Mouse (Mus musculus): ENCODE data around the gene Mesd.

Gene Mesd

GRCm38 (mm10) chr7:83913405-83913932 lies 29.2 kb downstream of the Mesd start:
- DNase-seq (ENCODE audit: low read depth, low spot score): no peak

DNA sequence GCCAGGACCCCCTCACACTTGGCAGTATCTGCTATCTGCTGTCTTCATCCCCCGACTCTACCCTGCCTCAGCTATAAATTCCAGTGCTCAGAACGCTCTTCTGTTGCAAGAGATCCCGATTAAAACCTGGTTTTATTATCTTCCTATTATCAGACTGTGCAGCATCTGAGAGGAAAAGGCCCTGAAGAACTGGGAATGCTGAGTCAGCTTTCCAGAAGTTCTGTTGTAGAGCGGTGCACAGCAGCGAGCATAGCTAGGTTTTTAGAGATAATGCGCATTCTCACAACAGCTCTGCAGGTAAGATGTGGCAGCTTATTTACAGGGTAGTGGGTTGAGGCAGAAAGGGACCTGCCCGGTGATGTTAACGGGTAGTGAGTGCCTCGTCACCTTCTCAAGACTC lies 29.7 kb downstream of the Mesd start:
- DNase-seq (ENCODE audit: low read depth, low spot score): no peak

DNA sequence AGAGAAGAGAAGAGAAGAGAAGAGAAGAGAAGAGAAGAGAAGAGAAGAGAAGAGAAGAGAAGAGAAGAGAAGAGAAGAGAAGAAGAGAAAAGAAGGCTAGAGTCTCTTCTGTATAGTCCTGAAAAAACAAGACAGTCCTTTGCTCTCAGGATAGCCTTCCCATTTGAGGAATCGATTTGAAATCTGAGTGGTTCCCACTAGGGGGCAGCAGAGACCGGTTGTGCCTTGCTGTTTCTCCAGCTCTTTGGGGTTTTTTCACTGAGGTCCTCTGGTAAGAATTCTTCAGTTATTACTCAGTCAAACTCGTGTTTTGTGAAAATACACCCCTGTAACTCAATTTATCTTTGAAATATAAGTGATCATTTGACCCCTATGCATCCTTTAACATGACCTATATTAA lies 30.3 kb downstream of the Mesd start:
- DNase-seq (ENCODE audit: low read depth, low spot score): peak; percentile 80

DNA sequence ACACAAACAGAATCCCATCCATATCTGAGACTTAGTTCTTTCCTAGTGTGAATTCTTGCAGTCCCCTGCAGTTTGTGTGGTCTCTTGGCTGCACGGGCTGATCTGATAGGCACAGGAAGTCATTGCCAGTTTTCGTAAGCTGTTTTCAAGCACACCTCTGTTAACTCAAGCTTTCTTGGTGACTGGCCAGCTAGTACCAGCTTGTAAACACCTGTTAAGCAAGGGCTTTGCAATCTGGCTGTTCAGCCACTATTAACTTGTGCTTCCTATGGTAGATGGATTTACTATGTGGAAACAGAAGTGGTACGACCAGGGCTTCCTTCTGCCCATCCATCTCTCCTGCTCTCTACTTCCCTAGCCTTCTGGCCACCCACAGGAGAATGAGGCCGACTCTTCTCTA lies 36.0 kb downstream of the Mesd start:
- no peak for DNase-seq (ENCODE audit: low read depth, low spot score)

DNA sequence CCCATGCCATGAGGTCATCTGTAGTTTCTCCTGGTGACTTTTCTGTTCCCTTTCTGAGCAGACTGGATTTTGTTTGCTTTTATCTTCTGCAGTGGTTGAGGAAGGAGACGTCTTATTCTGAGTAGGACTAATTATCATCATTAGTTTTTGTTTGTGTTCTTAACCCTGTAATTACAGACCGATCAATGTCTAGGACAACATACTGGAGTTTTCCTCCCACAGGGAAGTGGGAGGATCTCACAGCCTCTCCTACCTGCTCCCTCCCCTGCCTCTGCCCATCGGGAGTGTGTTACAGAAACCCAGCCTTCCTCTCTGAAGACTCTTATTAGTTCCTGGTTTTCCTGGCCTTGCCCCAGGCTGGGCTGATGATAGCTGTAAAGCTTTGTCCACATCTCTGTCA lies 37.4 kb downstream of the Mesd start:
- no peak for DNase-seq (ENCODE audit: low read depth, low spot score)

GRCm38 (mm10) chr7:83939017-83939721 lies 54.9 kb downstream of the Mesd start:
- DNase-seq (ENCODE audit: low read depth, low spot score): no peak

DNA sequence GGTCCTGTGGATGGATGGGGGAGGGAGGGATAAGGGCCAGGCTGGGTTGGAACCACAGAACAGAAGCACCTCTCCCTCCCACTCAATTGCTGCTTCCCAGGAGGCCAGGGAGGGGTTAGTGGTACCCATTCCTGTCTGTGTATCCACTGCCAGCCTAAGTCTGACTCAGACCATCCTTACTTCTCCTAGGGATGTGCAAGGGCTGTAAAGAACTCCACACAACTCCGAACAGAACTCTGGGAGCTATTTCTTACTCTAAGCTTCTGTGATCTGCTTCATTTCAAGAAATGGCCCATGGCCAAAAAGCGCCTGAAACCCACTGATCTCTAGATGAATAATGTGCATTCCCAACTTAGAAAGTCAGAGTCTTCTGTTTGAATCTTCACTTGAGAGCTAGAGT lies 55.9 kb downstream of the Mesd start:
- DNase-seq (ENCODE audit: low read depth, low spot score): no peak

DNA sequence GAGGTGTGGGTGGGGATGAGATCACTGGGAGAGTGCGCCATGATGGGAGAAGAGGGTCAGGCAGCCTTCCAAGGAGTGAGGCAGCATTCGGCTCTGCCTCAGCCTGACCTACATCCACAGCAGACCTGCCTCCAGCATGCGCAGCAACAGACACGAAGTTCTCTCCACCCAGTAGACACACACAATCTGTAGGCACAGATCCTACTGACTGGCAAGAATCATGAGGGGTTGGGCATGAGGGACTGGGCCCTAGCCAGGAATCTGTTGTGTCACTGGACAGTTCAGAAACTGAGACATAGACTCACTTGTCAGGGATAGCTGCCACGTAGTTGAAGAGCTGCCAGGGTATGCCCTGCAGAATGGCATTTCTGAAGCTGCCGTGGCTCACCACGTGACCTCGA lies 57.4 kb downstream of the Mesd start:
- no peak for DNase-seq (ENCODE audit: low read depth, low spot score)

DNA sequence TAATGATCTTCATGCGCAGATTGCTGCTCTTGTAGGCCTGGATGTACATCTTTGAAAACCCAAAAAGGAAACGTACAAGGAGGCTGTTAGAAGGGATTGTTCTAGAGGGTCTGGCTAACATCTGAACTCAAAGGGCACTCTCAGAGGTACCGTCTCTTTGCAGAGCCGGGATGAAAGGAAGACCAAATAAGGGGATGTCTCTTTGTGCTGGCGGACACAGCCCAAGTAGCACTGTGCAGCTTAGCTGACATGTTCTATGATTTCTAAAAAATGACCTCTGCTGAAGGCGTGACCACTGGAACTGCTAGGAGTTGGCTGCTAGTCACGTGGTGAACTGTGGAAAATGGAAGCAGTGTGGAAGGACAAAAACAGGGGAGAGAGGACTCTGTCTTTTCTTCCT lies 64.5 kb downstream of the Mesd start:
- no peak for DNase-seq (ENCODE audit: low read depth, low spot score)

DNA sequence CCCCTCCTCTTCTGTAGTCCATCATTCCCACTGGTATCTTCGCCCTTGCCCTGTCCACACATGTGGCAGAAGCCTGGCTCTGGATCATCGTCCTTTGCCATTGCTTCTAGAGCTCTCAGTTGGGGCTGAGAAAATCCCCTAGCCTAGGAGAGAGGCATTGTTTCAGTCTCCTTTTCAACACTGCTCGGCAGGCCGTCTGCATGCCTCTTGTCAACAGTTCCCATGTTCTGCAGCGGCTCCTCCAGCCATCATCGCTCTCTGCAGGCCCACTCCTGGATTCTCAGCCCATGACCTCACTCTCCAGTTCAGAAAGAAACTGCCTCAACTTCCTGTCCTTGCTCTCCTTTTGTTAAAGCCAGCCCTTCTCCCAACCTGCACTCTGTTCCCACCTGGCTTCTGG lies 65.4 kb downstream of the Mesd start:
- DNase-seq (ENCODE audit: low read depth, low spot score): no peak
